Mouse (Mus musculus) CH12.LX (cell line): ENCODE results near the gene E4f1. TPM values are rescaled to one million over a fixed set of nuclear protein-coding genes. Genes with fewer than 3 reads are reported as not detected.
A peak's percentile ranks its signal among the peaks of the same experiment; 100 is the strongest.

Experiments
- DNase-seq: peaks from one replicate; pipeline ENCODE4 v3.0.0-alpha.2; 2013; ENCODE audit errors: extremely low read depth
- H3K27ac ChIP-seq: 2 replicates; pipeline ENCODE4 v1.5.1; 2012; ENCODE audit warnings: low read depth, mild to moderate bottlenecking, control low read depth, moderate library complexity; ENCODE audit not compliant: insufficient read depth
- H3K27me3 ChIP-seq: replicated peaks from 2 replicates; pipeline ENCODE3; 2012; ENCODE audit warnings: inconsistent platforms
- H3K36me3 ChIP-seq, 2 experiments: replicated peaks in 1 of 2; 2 replicates each; pipeline versions ENCODE3 to v1.6.1; 2012; ENCODE audit warnings: inconsistent platforms in 1 of 2, low read length in 1 of 2, mild to moderate bottlenecking in 1 of 2, mixed read lengths in 1 of 2, moderate library complexity in 1 of 2; ENCODE audit not compliant: control insufficient read depth in 1 of 2, insufficient read depth in 1 of 2
- H3K4me1 ChIP-seq, 2 experiments: 2 replicates each; pipeline ENCODE4 v1.6.1; 2012; ENCODE audit warnings: inconsistent platforms in 1 of 2, moderate library complexity in 1 of 2; ENCODE audit not compliant: insufficient read depth in 2 of 2, control insufficient read depth in 1 of 2
- H3K4me2 ChIP-seq: 2 replicates; pipeline ENCODE4 v1.6.1; 2012; ENCODE audit warnings: low read depth, mild to moderate bottlenecking, control low read depth; ENCODE audit not compliant: poor library complexity, insufficient read depth, severe bottlenecking
- H3K4me3 ChIP-seq, 3 experiments: fragments of 150-350 bp in 1 of 3; sonication (generic) in 1 of 3; replicated peaks in 1 of 3; 2 replicates each; pipeline versions ENCODE3 to v1.5.1; 2011 to 2012; ENCODE audit warnings: low read depth in 2 of 3, low read length in 2 of 3, mild to moderate bottlenecking in 2 of 3, moderate library complexity in 2 of 3, control low read depth in 1 of 3, improper control_type of control experiment in 1 of 3, inconsistent platforms in 1 of 3, mixed read lengths in 1 of 3; ENCODE audit not compliant: poor library complexity in 1 of 3
- H3K79me2 ChIP-seq: replicated peaks from 2 replicates; pipeline ENCODE4 v1.6.1; 2012; ENCODE audit warnings: mild to moderate bottlenecking, moderate library complexity; ENCODE audit not compliant: control insufficient read depth, poor library complexity, insufficient read depth, severe bottlenecking; ENCODE audit errors: extremely low read depth
- H3K9ac ChIP-seq: 2 replicates; pipeline ENCODE4 v1.6.1; 2012; ENCODE audit warnings: low read depth, mild to moderate bottlenecking, control low read depth, moderate library complexity; ENCODE audit not compliant: insufficient read depth
- H3K9me3 ChIP-seq: replicated peaks from 2 replicates; pipeline ENCODE3; 2012; ENCODE audit warnings: low read length, inconsistent platforms, mixed read lengths
- BHLHE40 ChIP-seq: IDR thresholded peaks from 2 replicates; pipeline ENCODE4 v1.6.1; 2011; ENCODE audit warnings: mild to moderate bottlenecking, low read depth, low read length, improper control_type of control experiment
- CHD1 ChIP-seq: IDR thresholded peaks from 2 replicates; pipeline ENCODE4 v1.6.1; 2012; ENCODE audit warnings: low read depth, low read length, improper control_type of control experiment, inconsistent platforms
- CHD2 ChIP-seq: IDR thresholded peaks from 2 replicates; pipeline ENCODE4 v1.6.1; 2011; ENCODE audit warnings: low read length, improper control_type of control experiment
- CTCF ChIP-seq, 2 experiments: IDR thresholded peaks in 1 of 2; conservative IDR thresholded peaks in 1 of 2; 2 replicates each; pipeline ENCODE4 v1.5.1; 2011 to 2012; ENCODE audit warnings: low read depth in 2 of 2, low read length in 2 of 2, improper control_type of control experiment in 1 of 2, inconsistent platforms in 1 of 2, mild to moderate bottlenecking in 1 of 2, moderate library complexity in 1 of 2
- E2F4 ChIP-seq: IDR thresholded peaks from 2 replicates; pipeline ENCODE4 v1.6.1; 2011; ENCODE audit warnings: low read depth, low read length, improper control_type of control experiment; ENCODE audit not compliant: insufficient replicate concordance
- ELF1 ChIP-seq: IDR thresholded peaks from 2 replicates; pipeline ENCODE4 v1.6.1; 2014; ENCODE audit warnings: low read depth, mild to moderate bottlenecking, inconsistent platforms, low read length, improper control_type of control experiment
- EP300 ChIP-seq: IDR thresholded peaks from 2 replicates; pipeline ENCODE4 v1.6.1; 2011; ENCODE audit warnings: low read length, improper control_type of control experiment
- ETS1 ChIP-seq: conservative IDR thresholded peaks from 2 replicates; pipeline ENCODE4 v1.6.1; 2012; ENCODE audit warnings: low read depth, mild to moderate bottlenecking, inconsistent platforms, low read length, improper control_type of control experiment, moderate library complexity
- GABPA ChIP-seq: IDR thresholded peaks from 2 replicates; pipeline ENCODE4 v1.6.1; 2012; ENCODE audit warnings: low read depth, low read length, improper control_type of control experiment, inconsistent platforms; ENCODE audit not compliant: insufficient replicate concordance
- HCFC1 ChIP-seq: IDR thresholded peaks from 2 replicates; pipeline ENCODE4 v1.6.1; 2012; ENCODE audit warnings: low read depth, mild to moderate bottlenecking, inconsistent platforms, low read length, improper control_type of control experiment
- IRF4 ChIP-seq: IDR thresholded peaks from 2 replicates; pipeline ENCODE4 v1.6.1; 2014; ENCODE audit warnings: low read depth, mild to moderate bottlenecking, inconsistent platforms, low read length, improper control_type of control experiment
- JUN ChIP-seq: IDR thresholded peaks from 2 replicates; pipeline ENCODE4 v1.6.1; 2011; ENCODE audit warnings: low read depth, mild to moderate bottlenecking, low read length, improper control_type of control experiment, moderate library complexity; ENCODE audit not compliant: insufficient read depth
- JUND ChIP-seq: conservative IDR thresholded peaks from 2 replicates; pipeline ENCODE4 v1.6.1; 2011; ENCODE audit warnings: low read depth, low read length, improper control_type of control experiment
- KAT2A ChIP-seq: IDR thresholded peaks from 2 replicates; pipeline ENCODE4 v1.6.1; 2012; ENCODE audit warnings: low read length, improper control_type of control experiment, inconsistent platforms; ENCODE audit not compliant: insufficient replicate concordance
- MAFK ChIP-seq: IDR thresholded peaks from 2 replicates; pipeline ENCODE4 v1.6.1; 2011; ENCODE audit warnings: low read length, improper control_type of control experiment; ENCODE audit not compliant: insufficient replicate concordance
- MAX ChIP-seq: IDR thresholded peaks from 2 replicates; pipeline ENCODE4 v1.6.1; 2011; ENCODE audit warnings: low read length, improper control_type of control experiment
- MAZ ChIP-seq: IDR thresholded peaks from 2 replicates; pipeline ENCODE4 v1.6.1; 2012; ENCODE audit warnings: low read depth, mild to moderate bottlenecking, inconsistent platforms, low read length, improper control_type of control experiment, moderate library complexity
- MEF2A ChIP-seq: IDR thresholded peaks from 2 replicates; pipeline ENCODE4 v1.6.1; 2014; ENCODE audit warnings: low read depth, mild to moderate bottlenecking, inconsistent platforms, low read length, improper control_type of control experiment, borderline replicate concordance
- MXI1 ChIP-seq: IDR thresholded peaks from 2 replicates; pipeline ENCODE4 v1.6.1; 2011; ENCODE audit warnings: mild to moderate bottlenecking, low read depth, low read length, improper control_type of control experiment
- MYC ChIP-seq: IDR thresholded peaks from 2 replicates; pipeline ENCODE4 v1.6.1; 2011; ENCODE audit warnings: low read depth, mild to moderate bottlenecking, improper control_type of control experiment, low read length
- NELFE ChIP-seq: IDR thresholded peaks from 2 replicates; pipeline ENCODE4 v1.6.1; 2011; ENCODE audit warnings: low read depth, low read length, improper control_type of control experiment
- NRF1 ChIP-seq: IDR thresholded peaks from 2 replicates; pipeline ENCODE4 v1.6.1; 2014; ENCODE audit warnings: low read depth, mild to moderate bottlenecking, inconsistent platforms, low read length, improper control_type of control experiment, moderate library complexity
- PAX5 ChIP-seq: IDR thresholded peaks from 2 replicates; pipeline ENCODE4 v1.6.1; 2012; ENCODE audit warnings: low read length, inconsistent platforms, mixed read lengths
- POLR2A ChIP-seq: IDR thresholded peaks from 2 replicates; pipeline ENCODE4 v1.6.1; 2011; ENCODE audit warnings: low read depth, mild to moderate bottlenecking, improper control_type of control experiment, low read length
- POLR2AphosphoS2 ChIP-seq: IDR thresholded peaks from 2 replicates; pipeline ENCODE4 v1.6.1; 2011; ENCODE audit warnings: low read depth, low read length, improper control_type of control experiment
- RAD21 ChIP-seq: IDR thresholded peaks from 2 replicates; pipeline ENCODE4 v1.6.1; 2011; ENCODE audit warnings: low read depth, mild to moderate bottlenecking, low read length, improper control_type of control experiment, moderate library complexity
- RCOR1 ChIP-seq: conservative IDR thresholded peaks from 2 replicates; pipeline ENCODE4 v1.6.1; 2012; ENCODE audit warnings: low read depth, mild to moderate bottlenecking, inconsistent platforms, low read length, improper control_type of control experiment
- SIN3A ChIP-seq: IDR thresholded peaks from 2 replicates; pipeline ENCODE4 v1.6.1; 2012; ENCODE audit warnings: low read length, improper control_type of control experiment, inconsistent platforms
- SMC3 ChIP-seq: IDR thresholded peaks from 2 replicates; pipeline ENCODE4 v1.6.1; 2011; ENCODE audit warnings: low read depth, low read length, improper control_type of control experiment
- TBP ChIP-seq: conservative IDR thresholded peaks from 2 replicates; pipeline ENCODE4 v1.6.1; 2011; ENCODE audit warnings: low read depth, low read length, improper control_type of control experiment
- TCF12 ChIP-seq: IDR thresholded peaks from 2 replicates; pipeline ENCODE4 v1.6.1; 2014; ENCODE audit warnings: low read depth, mild to moderate bottlenecking, inconsistent platforms, low read length, improper control_type of control experiment
- UBTF ChIP-seq: IDR thresholded peaks from 2 replicates; pipeline ENCODE4 v1.6.1; 2012; ENCODE audit warnings: low read depth, mild to moderate bottlenecking, inconsistent platforms, low read length, improper control_type of control experiment, moderate library complexity
- USF1 ChIP-seq: IDR thresholded peaks from 2 replicates; pipeline ENCODE4 v1.6.1; 2014; ENCODE audit warnings: low read depth, mild to moderate bottlenecking, inconsistent platforms, low read length, improper control_type of control experiment
- USF2 ChIP-seq: conservative IDR thresholded peaks from 2 replicates; pipeline ENCODE4 v1.6.1; 2011; ENCODE audit warnings: low read depth, low read length, improper control_type of control experiment
- ZC3H11A ChIP-seq: IDR thresholded peaks from 2 replicates; pipeline ENCODE4 v1.6.1; 2012; ENCODE audit warnings: low read depth, mild to moderate bottlenecking, inconsistent platforms, low read length, improper control_type of control experiment
- ZKSCAN1 ChIP-seq: IDR thresholded peaks from 2 replicates; pipeline ENCODE4 v1.6.1; 2012; ENCODE audit warnings: low read depth, inconsistent platforms, low read length, improper control_type of control experiment, borderline replicate concordance
- ZMIZ1 ChIP-seq: IDR thresholded peaks from 2 replicates; pipeline ENCODE4 v1.6.1; 2012; ENCODE audit warnings: low read depth, mild to moderate bottlenecking, inconsistent platforms, low read length, improper control_type of control experiment
- ZNF384 ChIP-seq: IDR thresholded peaks from 2 replicates; pipeline ENCODE4 v1.6.1; 2012; ENCODE audit warnings: low read depth, low read length, improper control_type of control experiment, inconsistent platforms
- dilution Hi-C: fragments of 300-500 bp; cut with MboI; formaldehyde crosslinking; loops from 2 replicates; pipeline ENCODE4 v1.14.3; 2020; ENCODE audit warnings: low sequenced_read_pairs; ENCODE audit not compliant: extremely low pct_unique_long_range_greater_than_20kb, extremely low pct_ligation_motif_present
- in situ Hi-C: fragments of 300-500 bp; cut with MboI; formaldehyde crosslinking; loops from 3 replicates; pipeline ENCODE4 v1.14.3; 2019; ENCODE audit warnings: low sequenced_read_pairs, low pct_ligation_motif_present, low pct_unique_long_range_greater_than_20kb, mixed read lengths
- polyA plus RNA-seq: library from polyadenylated mRNA; unstranded; fragments of >175 nt; gene quantifications from 2 replicates; pipeline ENCODE4 v1.2.1, GENCODE M21; 2012; ENCODE audit warnings: low read depth; ENCODE audit not compliant: insufficient read length
- total RNA-seq, 2 experiments: library from RNA; depleted of rRNA; stranded (reverse); fragments of 300-350 nt in 1 of 2; fragments of >200 nt in 1 of 2; gene quantifications; 2 replicates each; pipeline ENCODE4 v1.2.3; 2012 to 2014

E4f1 gene
- total and polyA plus RNA-seq, 3 experiments = 10.2 to 22.7 (median 16.2) TPM

DNA sequence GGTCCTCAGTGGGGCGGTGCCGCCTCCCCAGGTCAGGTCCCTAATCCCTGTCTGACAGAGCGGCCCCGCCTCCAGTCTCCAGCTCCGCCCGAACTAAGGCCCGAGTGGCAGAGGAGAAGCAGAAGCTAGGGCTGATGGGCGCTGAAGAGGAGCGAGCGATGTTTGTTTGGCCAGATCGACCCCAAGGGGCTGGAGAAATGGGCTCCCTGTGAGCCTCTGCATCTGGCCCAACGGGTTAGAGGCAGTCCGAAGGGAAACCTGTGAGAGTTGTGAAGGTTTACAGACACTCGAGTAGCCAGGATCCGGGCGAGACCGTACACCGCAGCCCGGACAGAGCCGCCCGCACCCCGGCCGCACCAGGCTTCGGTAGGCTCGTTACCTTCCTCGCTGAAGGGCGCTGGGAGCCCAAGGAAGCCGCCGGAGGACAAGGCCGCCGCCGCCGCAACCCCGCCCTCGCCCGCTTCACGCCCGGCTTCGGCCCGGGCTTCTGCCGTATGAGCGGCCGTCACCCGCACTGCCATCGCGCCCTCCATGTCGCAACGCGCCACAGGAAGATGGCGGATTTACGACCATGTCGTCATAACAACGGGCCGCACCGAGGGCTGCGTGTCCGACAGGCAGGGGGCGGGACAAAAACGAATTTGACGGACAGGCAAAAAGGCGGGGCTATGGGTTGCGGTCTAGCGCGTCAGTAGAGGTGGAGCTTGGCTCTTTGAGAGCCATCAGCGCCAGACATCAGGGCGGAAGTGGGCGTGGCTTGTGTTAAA lies 15.2 kb downstream of the E4f1 start:
- Histone ChIP-seq H3K4me2 (peak overlapping the region; percentile 87; the same call in 1 of the 2 replicates), H3K27me3 (no peaks in the 10 kb centered on the region), H3K4me3 (peak overlapping the region; percentile 67 to 91 (median 75)), H3K9ac (peak overlapping the region; percentile 78), H3K27ac (peak overlapping the region; percentile 60), H3K79me2 (peaks cover 15% of the 10 kb centered on the region), H3K36me3 (peaks cover 12 to 25% of the 10 kb centered on the region in 2 experiments), H3K4me1 (peaks cover 0 to 18% of the 10 kb centered on the region in 2 experiments; a peak in 2 of 4 replicates), H3K9me3 (no peaks in the 10 kb centered on the region)
- dilution Hi-C loops = no loop called here
- peak; percentile 100 for DNase-seq
- TF ChIP-seq EP300 (no peak), MAZ (no peak; the same call in 1 of the 2 replicates), POLR2AphosphoS2 (no peak), TBP (0 out of 2 replicates have a peak, but pooled peaks have one; percentile 15), RCOR1 (no peak), GABPA (no peak), ZMIZ1 (peak; percentile 88), SMC3 (no peak), CHD1 (no peak), MAFK (no peak), SIN3A (no peak; the same call in 1 of the 2 replicates), MYC (no peak; the same call in 1 of the 2 replicates), JUN (no peak), POLR2A (peak; percentile 86), UBTF (0 out of 2 replicates have a peak, but pooled peaks have one; percentile 59), ZC3H11A (no peak), ETS1 (no peak), HCFC1 (peak; percentile 83), MAX (no peak; the same call in 1 of the 2 replicates), CTCF (conservative IDR thresholded peaks at IDR 0.05 in 1 of 2, IDR thresholded peaks at IDR 0.05 in 1 of 2; ENCODE audit: low read depth in 2 of 2, low read length in 2 of 2) (no peak), ZKSCAN1 (no peak), ELF1 (peak; percentile 87), TCF12 (peak; percentile 54; the same call in 1 of the 2 replicates), MXI1 (peak; percentile 96), RAD21 (no peak), E2F4 (no peak), CHD2 (no peak), NRF1 (peak; percentile 60), MEF2A (peak; percentile 17; the same call in 1 of the 2 replicates), IRF4 (peak; percentile 2), KAT2A (peak; percentile 70; the same call in 1 of the 2 replicates), BHLHE40 (no peak), PAX5 (no peak), ZNF384 (no peak), NELFE (peak; percentile 83), USF2 (no peak), JUND (no peak), USF1 (no peak)
- in situ Hi-C loops = no loop called here
